Mouse (Mus musculus): ENCODE measurements around the gene Gm28035.
A peak's percentile ranks its signal among the peaks of the same experiment; 100 is the strongest.

The Gm28035 gene

GRCm38 (mm10) chr2:30240267-30240666, at the start of gene Gm28035:
Gene Gm28035, plus strand, starts transcription at chr2:30240567.
- DNase-seq (ENCODE audit: low read depth, low spot score) = no peak

DNA sequence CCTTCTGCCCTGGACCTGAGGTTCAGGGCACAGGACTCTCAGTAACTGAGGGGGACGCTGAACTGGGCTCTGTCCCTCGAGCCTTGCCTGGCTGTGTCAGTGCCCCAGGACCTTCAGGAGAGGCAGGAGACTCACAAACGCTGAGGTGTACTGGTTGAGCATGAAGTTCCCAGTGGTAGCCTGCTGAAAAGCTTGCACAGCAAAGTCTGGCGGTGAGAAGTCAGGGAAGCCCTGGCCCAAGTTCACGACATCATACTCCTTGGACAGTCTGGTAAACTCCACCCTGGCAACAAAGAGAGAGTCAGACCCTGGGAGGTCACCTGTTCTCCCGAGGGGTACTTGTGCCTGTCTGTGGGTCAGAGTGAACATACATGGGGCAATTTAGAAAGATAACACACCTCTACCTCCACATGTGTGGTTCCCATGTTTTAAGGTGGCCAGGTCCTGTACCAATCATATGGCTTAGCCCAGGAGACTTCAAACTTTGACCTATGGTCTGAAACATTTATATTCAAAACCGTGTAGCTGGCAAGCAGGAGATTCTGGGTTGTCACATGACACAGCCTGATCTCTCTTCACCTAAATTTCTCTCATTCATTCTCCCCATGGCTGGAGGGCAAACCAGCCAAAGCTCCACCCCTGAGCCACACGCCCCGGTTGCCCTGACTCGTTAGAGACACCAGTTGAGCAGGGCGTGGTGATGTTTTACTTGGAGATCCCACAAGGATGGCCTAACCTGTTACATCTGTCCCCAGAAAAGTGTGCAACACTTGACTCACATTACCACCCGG, 48.4 kb upstream of the Gm28035 start:
- no peak for DNase-seq (ENCODE audit: low read depth, low spot score)

DNA sequence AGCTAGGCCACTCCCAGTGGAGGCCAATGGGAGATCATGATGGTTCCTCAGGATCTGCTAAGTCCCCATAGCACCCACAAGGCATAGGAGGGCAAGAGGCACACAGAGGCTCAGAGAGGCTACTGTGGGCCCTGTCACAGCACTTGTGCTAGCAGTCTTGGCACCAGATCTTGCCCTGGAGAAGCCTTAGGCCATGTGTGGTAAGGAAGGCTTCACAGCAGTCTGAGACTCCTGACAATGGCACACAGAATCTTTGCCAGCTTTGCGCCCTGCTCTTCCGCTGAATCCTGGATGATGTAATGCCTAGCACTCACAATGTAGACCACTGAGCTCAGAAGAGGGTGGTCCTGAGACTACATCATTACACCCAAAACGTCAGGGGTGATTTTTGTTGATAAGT, 45.7 kb upstream of the Gm28035 start:
- DNase-seq (ENCODE audit: low read depth, low spot score) = no peak

GRCm38 (mm10) chr2:30198021-30198420, 42.3 kb upstream of the Gm28035 start:
- no peak for DNase-seq (ENCODE audit: low read depth, low spot score)

- DNase-seq (ENCODE audit: low read depth, low spot score) = no peak
Observed at GRCm38 (mm10) chr2:30199984-30200383, 40.4 kb upstream of the Gm28035 start.

GRCm38 (mm10) chr2:30200388-30200925, 39.9 kb upstream of the Gm28035 start:
- DNase-seq (ENCODE audit: low read depth, low spot score) = no peak

DNA sequence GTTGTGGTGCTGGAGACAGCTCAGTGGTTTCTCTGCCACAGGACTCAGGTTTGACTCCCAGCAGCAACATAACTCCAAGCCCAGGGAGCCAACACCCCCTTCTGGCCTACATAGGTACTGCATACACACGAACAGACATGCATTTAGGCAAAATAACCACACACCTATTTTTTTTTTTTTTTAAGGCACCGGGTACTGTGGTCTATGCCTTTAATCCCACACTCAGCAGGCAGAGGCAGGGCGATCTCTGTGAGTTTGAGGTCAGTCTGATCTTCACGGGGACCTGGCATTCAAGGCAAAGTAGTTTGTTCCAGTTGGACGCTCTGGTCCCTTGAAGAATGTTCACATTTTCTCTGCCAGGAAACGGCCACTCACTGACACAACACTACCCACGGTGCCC, 36.9 kb upstream of the Gm28035 start:
- no peak for DNase-seq (ENCODE audit: low read depth, low spot score)

GRCm38 (mm10) chr2:30205255-30205628, 35.1 kb upstream of the Gm28035 start:
- DNase-seq (ENCODE audit: low read depth, low spot score) = peak; percentile 13

GRCm38 (mm10) chr2:30205629-30206357, 34.6 kb upstream of the Gm28035 start, which contains the start of gene Kyat1:
Gene Kyat1, minus strand, starts transcription at chr2:30205847.
- peak; percentile 95 for DNase-seq (ENCODE audit: low read depth, low spot score)

GRCm38 (mm10) chr2:30207401-30207800, 33.0 kb upstream of the Gm28035 start:
- DNase-seq (ENCODE audit: low read depth, low spot score) = no peak

GRCm38 (mm10) chr2:30207886-30208285, 32.5 kb upstream of the Gm28035 start:
- no peak for DNase-seq (ENCODE audit: low read depth, low spot score)

- DNase-seq (ENCODE audit: low read depth, low spot score) = no peak
Observed at GRCm38 (mm10) chr2:30211408-30212168, 28.8 kb upstream of the Gm28035 start.

DNA sequence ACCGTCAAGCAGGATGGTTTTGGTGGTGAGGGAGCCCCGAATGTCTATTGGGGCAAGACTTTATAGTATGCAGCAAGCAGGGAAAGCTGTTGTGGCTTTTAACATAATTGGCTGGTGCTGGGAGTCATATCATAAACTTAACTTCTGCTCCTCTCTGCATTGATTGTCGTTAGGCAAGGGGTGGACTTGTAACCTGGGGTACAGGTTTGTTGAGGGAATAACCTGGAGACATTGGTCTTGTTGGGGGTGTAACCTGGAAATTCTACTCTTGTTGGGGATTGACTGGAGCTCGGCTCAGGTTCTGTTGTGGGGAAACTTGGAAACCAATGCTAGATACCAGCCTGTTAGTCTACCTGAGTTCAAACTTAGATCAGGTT, 28.2 kb upstream of the Gm28035 start:
- DNase-seq (ENCODE audit: low read depth, low spot score) = no peak

DNA sequence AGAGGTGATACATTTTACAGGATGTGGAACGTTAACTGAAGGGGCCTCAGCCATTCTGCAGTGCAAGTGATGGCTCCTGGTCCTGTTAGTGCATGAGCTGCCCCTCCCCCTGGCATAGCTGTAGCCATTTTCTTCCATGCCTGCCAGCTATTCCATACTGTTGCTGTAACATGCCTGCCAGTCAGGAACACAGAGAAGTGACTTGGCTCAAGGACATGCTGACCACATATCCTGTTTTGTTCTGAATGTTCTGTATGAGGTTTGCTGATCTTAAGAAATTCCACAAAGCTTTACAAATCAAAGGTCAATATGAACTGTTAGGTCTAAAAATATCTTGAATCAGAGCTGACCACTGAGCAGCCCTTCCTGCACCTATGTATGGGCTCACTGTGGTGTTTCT, 27.4 kb upstream of the Gm28035 start:
- no peak for DNase-seq (ENCODE audit: low read depth, low spot score)

- DNase-seq (ENCODE audit: low read depth, low spot score) = no peak
Observed at GRCm38 (mm10) chr2:30214745-30215144, 25.6 kb upstream of the Gm28035 start.

DNA sequence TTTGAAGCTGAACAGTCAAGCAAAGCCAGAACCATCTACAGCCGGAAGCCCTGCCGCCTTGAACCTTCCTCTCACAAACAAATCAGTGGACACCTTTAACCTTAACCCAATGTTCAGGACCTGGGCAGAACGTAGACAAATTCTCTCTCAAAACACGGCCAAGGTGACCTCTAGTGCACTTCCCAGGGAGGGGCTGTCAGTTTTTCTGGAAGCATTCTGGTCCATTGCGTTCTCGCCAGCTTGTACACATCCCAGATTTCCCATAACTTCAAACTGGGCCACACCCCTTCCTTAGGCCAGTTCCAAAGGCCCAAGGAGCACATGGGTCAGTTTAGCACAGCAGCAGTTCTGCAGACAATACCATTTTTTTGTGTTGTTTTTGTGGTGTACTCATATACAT, 24.9 kb upstream of the Gm28035 start:
- no peak for DNase-seq (ENCODE audit: low read depth, low spot score)

- DNase-seq (ENCODE audit: low read depth, low spot score) = no peak
Observed at GRCm38 (mm10) chr2:30216293-30216692, 24.1 kb upstream of the Gm28035 start.

DNA sequence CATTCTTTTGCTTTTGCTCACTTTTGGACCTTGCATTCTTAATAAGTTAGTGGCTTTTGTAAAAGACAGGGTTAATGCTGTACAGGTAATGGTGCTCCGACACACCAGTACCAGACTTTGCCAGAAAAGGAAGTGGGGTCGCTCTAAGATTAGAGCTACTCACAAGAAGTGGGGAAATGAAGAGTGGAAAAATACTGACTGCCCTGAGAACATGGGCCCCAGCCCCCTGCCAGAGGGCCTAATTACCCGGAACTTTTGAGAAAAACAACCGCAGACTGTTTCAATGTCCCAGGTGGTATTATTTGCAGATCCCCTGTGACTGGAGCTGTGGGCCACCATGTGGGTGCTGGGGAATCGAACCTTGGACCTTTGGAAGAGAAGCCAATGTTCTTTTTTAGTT, 4.8 kb upstream of the Gm28035 start:
- no peak for DNase-seq (ENCODE audit: low read depth, low spot score)

- DNase-seq (ENCODE audit: low read depth, low spot score) = no peak
Observed at GRCm38 (mm10) chr2:30236426-30237198, 3.8 kb upstream of the Gm28035 start.

DNA sequence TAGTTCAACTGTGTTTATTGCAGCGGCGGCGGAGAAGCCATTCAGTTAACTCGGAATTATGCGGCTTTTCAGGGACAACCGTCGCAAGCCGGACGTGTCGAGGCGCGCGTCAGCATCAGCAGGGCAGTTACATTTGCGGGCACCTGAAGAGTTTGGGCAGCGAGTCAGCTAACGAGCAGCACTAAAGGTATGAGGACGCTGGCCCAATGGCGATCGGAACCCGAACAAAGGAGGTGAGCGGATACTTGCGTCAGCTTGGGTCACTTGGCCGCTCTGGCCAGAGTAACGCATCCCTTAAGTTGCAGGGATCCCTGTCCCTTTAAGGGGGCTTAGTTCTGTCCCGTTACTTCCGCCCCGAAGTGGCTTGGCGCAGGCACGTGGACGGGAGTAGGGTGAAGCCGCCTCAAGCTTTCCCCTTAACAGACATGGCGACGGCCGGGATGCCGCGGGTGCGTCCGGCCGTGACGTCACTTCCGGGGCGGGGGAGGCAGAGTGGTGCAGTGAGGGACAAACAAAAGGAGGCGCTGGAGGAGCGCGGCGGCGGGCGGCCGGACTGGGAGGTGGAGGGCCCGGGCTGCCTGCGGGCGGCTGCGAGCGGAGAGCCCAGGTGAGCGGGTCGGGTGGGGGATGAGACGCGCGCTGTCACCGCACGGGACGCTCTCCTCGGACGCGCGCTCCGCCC, 3.0 kb upstream of the Gm28035 start, which contains the start of gene Lrrc8a:
TSS of gene Lrrc8a (plus strand) at position 517 of the 682 bp plus-strand sequence.
- peak; percentile 99 for DNase-seq (ENCODE audit: low read depth, low spot score)

DNA sequence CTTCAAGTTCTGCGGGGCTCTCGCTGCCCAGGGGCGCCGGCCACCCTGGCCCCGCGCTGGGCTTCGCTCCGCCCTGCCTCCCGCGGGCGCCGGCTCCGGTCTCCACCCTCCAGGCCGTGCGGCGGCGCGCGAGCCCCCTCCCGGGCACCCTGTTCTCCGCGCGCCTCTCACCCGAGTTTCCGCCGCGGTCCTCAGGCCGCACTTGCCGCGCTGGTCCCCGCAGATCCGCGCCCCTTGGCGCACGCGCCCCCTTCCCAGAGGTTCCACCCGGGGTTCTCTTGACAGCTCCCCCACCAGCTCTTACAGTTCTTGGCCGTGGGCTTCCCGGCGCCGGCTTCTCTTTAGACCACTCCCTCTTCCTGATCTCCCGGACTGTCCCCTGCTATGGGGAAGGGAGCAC, 2.5 kb upstream of the Gm28035 start:
- no peak for DNase-seq (ENCODE audit: low read depth, low spot score)
